Mouse (Mus musculus) kidney, embryonic 15.5 days (tissue): ENCODE results near the gene Psmc5. TPM values are rescaled to one million over a fixed set of nuclear protein-coding genes. Genes with fewer than 3 reads are reported as not detected.

Source experiments
- ATAC-seq: fragments of 200-750 bp; cut with Nextera tagmentation; replicated peaks from 2 replicates; pipeline ENCODE4 v1.8.0; 2017; ENCODE audit warnings: moderate TSS enrichment; ENCODE audit not compliant: low FRiP score
- H3K27ac ChIP-seq: fragments of 300-500 bp; sonication (generic); 2 replicates; pipeline ENCODE4 v1.5.1; 2015; ENCODE audit warnings: mild to moderate bottlenecking, inconsistent platforms
- H3K27me3 ChIP-seq: fragments of 300-500 bp; sonication (generic); 2 replicates; pipeline ENCODE4 v1.6.1; 2015; ENCODE audit warnings: inconsistent platforms
- H3K36me3 ChIP-seq: fragments of 300-500 bp; sonication (generic); 2 replicates; pipeline ENCODE4 v1.6.1; 2015; ENCODE audit warnings: inconsistent platforms
- H3K4me1 ChIP-seq: fragments of 300-500 bp; sonication (generic); 2 replicates; pipeline ENCODE4 v1.6.1; 2015; ENCODE audit warnings: inconsistent platforms
- H3K4me2 ChIP-seq: fragments of 300-500 bp; sonication (generic); 2 replicates; pipeline ENCODE4 v1.6.1; 2015; ENCODE audit warnings: moderate library complexity, mild to moderate bottlenecking, inconsistent platforms
- H3K4me3 ChIP-seq: fragments of 300-500 bp; sonication (generic); replicated peaks from 2 replicates; pipeline ENCODE4 v1.5.1; 2015; ENCODE audit warnings: mild to moderate bottlenecking, inconsistent platforms
- H3K9ac ChIP-seq: fragments of 300-500 bp; sonication (generic); 2 replicates; pipeline ENCODE4 v1.6.1; 2015; ENCODE audit warnings: mild to moderate bottlenecking, inconsistent platforms
- H3K9me3 ChIP-seq: fragments of 300-500 bp; sonication (generic); replicated peaks from 2 replicates; pipeline ENCODE4 v1.6.1; 2016; ENCODE audit warnings: inconsistent platforms
- WGBS: fragments of 180-500 bp; shearing (Covaris S2); methylation state at CpG from one replicate; pipeline ENCODE4 v1.1.7; 2015; ENCODE audit warnings: mixed read lengths; 5-methylcytosine and 5-hydroxymethylcytosine counted together
- polyA plus RNA-seq: library from polyadenylated mRNA; unstranded; fragments of >200 nt; fragmentation: Nextera tagmentation; extraction: Ambion mirVana; gene quantifications from 2 replicates; pipeline ENCODE4 v1.2.1, GENCODE M21; 2015

Psmc5 gene
- polyA plus RNA-seq, 1 experiment from 2014 or later = 306 TPM

DNA sequence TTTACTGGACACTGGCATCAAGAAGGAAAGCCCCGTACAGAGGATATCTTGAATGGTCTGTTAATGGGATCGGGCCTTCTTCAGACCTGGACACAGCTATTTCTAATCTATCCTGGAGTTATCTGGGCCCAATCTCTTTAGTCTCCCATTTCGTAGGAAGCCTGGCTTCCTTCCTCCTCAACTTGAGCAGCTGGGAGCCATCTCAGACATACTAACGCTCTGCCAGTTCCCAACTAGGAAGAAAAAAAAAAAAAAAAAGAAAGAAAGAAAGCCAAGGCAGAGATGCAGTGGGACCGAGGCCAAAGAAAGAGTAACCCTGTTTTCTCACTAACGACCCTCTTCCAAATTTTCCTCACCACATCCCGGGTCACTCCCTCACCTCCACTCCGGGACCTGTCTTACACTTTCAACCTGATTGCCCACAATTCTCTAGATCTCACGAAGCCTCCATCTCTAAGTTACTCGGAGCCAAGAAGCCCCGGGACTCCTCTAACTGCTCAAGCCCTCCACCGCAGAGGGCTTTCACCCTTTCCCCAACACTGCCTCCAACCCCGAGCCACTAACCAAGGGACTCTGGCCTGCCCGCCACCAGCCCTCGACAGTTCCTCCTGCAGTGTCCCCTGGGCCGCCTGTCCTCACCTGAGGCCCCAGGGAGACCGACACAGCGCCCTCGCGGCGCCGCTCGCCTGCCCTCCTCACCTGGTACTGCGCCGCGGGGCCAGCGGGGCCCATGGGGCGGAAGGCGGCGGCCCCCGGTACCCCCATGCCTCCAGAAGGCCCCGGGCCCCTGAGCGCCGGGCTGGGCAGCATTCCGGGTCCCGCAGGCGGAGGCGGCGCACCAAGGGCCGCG lies 16.1 kb downstream of the Psmc5 start:
- peak overlapping the region; percentile 97 for H3K4me3 ChIP-seq
- peak; percentile 50 for ATAC-seq
- peak overlapping the region; percentile 81 for H3K4me2 ChIP-seq
- H3K9ac ChIP-seq = peak overlapping the region; percentile 99
- no peaks in the 10 kb centered on the region for H3K9me3 ChIP-seq
- no peaks in the 10 kb centered on the region for H3K27me3 ChIP-seq
- H3K36me3 ChIP-seq = peaks cover 15% of the 10 kb centered on the region
- WGBS = under 1% methylated on average over 41 of the region's 41 CpGs
- H3K4me1 ChIP-seq = peaks cover 81% of the 10 kb centered on the region
- H3K27ac ChIP-seq = peak overlapping the region; percentile 98

DNA sequence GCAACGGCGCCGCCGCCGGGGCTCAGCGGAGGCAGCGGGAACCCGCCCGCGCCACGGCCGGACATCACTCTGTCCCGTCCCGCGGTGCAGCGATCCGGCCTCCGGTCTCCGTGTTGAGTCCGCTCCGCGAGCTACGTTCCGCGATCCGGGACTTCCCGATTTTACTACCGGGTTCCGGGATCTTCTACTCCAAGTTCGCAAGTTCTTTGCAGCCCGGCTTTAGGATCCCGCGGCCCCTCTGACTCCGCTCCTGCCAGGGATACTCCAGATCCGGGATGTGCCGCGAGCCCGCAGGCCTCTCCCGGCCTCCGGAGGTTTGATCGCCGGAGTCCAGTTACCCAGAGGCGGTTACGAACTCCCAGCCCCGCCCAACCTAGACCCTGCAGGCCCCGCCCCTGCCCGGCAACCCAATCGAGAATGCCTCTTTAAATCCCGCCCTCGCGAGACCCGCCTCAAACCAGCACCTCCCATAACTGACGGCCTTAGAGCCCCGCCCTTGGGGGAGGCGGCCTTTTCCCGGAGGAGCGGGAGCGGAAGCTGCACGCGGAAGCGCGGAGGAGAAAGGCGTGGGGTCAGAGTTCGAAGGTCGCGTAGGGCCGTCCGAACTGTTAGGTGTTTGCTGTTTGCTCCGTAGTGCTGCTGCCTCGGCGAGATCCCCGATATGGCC lies 16.8 kb downstream of the Psmc5 start, which contains the start of gene Smarcd2:
Gene Smarcd2, minus strand, starts transcription at position 329 of the 667 bp plus-strand sequence.
- Histone ChIP-seq H3K9me3 (no peaks in the 10 kb centered on the region), H3K4me1 (peaks cover 75% of the 10 kb centered on the region), H3K27ac (peak within 1 kb of the TSS; percentile 98), H3K36me3 (peaks cover 8% of the 10 kb centered on the region; the same call in 1 of the 2 replicates), H3K27me3 (peaks cover under 1% of the 10 kb centered on the region; the same call in 1 of the 2 replicates), H3K4me3 (peak within 1 kb of the TSS; percentile 97), H3K4me2 (peak within 1 kb of the TSS; percentile 81), H3K9ac (peak within 1 kb of the TSS; percentile 99)
- ATAC-seq = peak; percentile 94
- WGBS = under 1% methylated on average over 72 of the region's 72 CpGs

DNA sequence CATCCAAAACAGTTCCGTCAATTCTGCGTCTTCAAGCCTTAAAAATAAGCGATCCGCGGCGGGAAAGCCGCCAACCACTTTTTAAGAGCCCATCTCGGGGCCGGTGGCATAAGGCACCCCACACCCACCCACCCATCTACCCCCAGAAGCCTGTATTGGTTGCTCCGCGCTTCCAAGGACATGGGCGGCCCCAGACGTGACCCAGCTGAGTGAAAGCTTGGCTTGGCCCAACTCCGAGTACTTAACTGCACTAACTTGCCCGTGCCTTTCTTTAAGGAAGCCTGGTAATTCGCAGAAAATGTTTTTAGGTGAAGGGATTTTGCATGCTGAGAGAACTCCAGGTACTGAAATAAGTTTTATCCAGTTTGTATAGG lies 17.3 kb downstream of the Psmc5 start:
- H3K9ac ChIP-seq = peak overlapping the region; percentile 53
- peaks cover 69% of the 10 kb centered on the region for H3K4me1 ChIP-seq
- peak overlapping the region; percentile 97 for H3K4me3 ChIP-seq
- ATAC-seq = no peak
- WGBS = 13% methylated on average over 16 of the region's 16 CpGs
- H3K36me3 ChIP-seq = peaks cover 6% of the 10 kb centered on the region; the same call in 1 of the 2 replicates
- H3K27me3 ChIP-seq = peaks cover 5% of the 10 kb centered on the region; the same call in 1 of the 2 replicates
- H3K27ac ChIP-seq = peak overlapping the region; percentile 98
- peak overlapping the region; percentile 80 for H3K4me2 ChIP-seq
- no peaks in the 10 kb centered on the region for H3K9me3 ChIP-seq

DNA sequence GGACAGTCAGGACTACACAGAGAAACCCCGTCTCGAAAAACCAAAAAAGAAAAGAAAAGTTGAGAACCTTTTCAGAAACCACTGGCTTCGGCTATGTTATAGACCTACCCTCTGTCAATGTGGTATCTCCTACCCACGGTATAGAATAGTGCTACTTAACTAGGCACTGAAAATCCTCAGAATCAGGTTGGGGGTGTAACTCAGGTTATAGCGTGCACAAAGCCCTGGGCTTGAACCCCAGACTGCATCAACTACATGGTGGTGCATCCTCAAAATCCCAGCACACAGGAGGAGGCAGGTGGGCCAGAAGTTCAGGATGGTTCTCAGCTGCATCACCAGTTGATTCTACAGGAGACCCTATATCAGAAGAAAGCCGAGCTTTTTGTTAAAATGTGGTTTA lies 17.9 kb downstream of the Psmc5 start:
- no peak overlapping the region for H3K9ac ChIP-seq
- peak overlapping the region; percentile 80 for H3K4me2 ChIP-seq
- peaks cover 64% of the 10 kb centered on the region for H3K4me1 ChIP-seq
- H3K27ac ChIP-seq = peak overlapping the region; percentile 98
- H3K36me3 ChIP-seq = peaks cover 6% of the 10 kb centered on the region; the same call in 1 of the 2 replicates
- WGBS = 89% methylated on average over 6 of the region's 6 CpGs
- H3K4me3 ChIP-seq = peak overlapping the region; percentile 97
- no peaks in the 10 kb centered on the region for H3K9me3 ChIP-seq
- H3K27me3 ChIP-seq = peaks cover 5% of the 10 kb centered on the region; the same call in 1 of the 2 replicates
- ATAC-seq = no peak

DNA sequence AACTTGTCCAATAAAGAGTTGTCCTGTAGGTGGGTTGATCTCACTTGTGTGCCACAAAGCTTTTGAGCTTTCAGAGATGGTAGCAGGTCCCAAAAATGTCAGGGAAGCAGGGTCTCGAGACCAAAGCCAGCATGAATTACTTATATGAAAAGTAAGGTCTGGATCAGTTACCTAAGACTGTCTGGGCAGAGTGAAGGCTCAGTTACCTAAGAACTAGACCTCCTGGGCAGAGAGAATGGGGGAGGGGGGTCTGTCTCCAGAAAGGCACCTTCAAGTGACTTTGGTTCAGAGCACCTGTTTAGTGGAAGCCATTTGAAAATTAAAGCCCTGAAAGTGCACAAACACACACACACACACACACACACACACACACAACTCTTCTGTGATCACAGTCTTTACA lies 18.4 kb downstream of the Psmc5 start:
- Histone ChIP-seq H3K4me3 (no peak overlapping the region), H3K9ac (no peak overlapping the region), H3K36me3 (peaks cover 6% of the 10 kb centered on the region; the same call in 1 of the 2 replicates), H3K27ac (peak overlapping the region; percentile 98), H3K27me3 (peaks cover 5% of the 10 kb centered on the region; the same call in 1 of the 2 replicates), H3K9me3 (no peaks in the 10 kb centered on the region), H3K4me1 (peaks cover 59% of the 10 kb centered on the region), H3K4me2 (no peak overlapping the region)
- no peak for ATAC-seq
- 59% methylated on average over 1 of the region's 1 CpGs for WGBS

DNA sequence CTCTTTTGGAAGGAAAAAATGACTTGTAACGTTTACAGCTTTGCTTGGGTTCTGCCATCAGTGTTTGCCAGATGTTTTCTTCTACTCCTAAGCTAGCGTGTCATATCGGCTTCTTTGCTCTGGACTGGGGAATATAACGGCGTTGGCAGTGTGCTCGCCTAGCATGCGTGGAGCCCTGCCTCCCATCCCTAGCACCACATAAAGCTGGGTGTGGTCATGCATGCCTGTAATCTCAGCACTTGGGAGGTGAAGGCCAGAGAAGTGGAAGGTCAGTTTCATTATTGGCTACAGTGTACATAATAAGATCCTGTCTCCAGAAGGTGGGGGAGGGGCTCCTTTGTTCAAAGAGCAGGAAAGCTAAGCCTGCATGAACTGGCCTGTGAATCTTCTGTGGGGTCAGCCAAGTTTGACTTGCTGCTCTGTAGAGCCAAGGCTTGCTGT lies 19.0 kb downstream of the Psmc5 start:
- H3K9me3 ChIP-seq = no peaks in the 10 kb centered on the region
- 42% methylated on average over 7 of the region's 7 CpGs for WGBS
- peak; percentile 9; the same call in 1 of the 2 replicates for ATAC-seq

DNA sequence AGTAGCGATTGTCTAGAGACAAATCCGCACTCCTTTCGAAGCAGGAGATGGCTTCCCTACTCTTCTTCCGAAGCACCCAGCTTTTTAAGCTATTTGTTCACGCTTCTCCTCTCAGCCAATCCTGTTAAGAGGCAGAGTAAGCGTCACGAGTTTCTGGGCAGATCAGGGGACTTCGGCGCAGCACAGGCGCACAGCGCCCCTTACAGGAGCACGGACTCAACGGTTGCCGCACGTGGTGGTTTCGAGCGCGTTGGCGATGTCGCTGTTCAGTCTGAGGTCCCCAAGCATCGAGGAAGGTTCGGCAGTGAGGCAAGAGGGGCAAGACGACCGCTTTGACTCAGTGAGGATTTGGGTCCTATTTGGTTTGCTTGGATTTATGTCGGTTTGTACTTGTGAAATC lies 20.5 kb downstream of the Psmc5 start, which contains the start of gene Tcam1:
Gene Tcam1, plus strand, starts transcription at position 219 of the 400 bp plus-strand sequence.
- Histone ChIP-seq H3K36me3 (no peaks in the 10 kb centered on the region), H3K4me2 (peak within 1 kb of the TSS; percentile 54), H3K4me1 (peaks cover 42% of the 10 kb centered on the region), H3K9me3 (no peaks in the 10 kb centered on the region), H3K27me3 (peaks cover 5% of the 10 kb centered on the region; the same call in 1 of the 2 replicates), H3K9ac (peak within 1 kb of the TSS; percentile 18; the same call in 1 of the 2 replicates), H3K4me3 (peak within 1 kb of the TSS; percentile 24), H3K27ac (peak within 1 kb of the TSS; percentile 98)
- WGBS = 7% methylated on average over 25 of the region's 25 CpGs
- peak; percentile 23; the same call in 1 of the 2 replicates for ATAC-seq

More for the DNA sequence above, 19.0 kb downstream of the Psmc5 start:
- Histone ChIP-seq H3K4me1 (peaks cover 56% of the 10 kb centered on the region), H3K4me3 (no peak overlapping the region), H3K4me2 (peak overlapping the region; percentile 23), H3K27me3 (peaks cover 5% of the 10 kb centered on the region; the same call in 1 of the 2 replicates), H3K9ac (no peak overlapping the region), H3K27ac (peak overlapping the region; percentile 98), H3K36me3 (peaks cover 6% of the 10 kb centered on the region; the same call in 1 of the 2 replicates)

DNA sequence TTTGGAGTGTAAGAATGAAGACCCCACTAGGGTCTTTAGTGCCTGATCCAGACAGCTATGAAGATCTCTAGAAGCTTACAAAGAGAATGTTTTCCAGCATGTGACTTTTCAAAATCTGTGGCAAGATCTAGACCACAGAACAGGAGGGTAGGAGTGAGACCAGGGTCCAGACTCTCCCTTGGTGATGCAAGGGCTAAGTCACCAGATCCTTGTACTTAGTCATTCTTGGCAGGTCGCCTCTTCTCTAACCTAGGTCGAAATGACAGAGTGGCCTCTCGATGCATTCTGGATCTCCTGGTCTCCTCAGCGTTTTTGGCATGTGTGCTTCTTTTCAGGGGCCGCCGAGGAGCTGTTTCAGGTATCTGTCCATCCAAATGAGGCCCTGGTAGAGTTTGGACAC lies 26.5 kb downstream of the Psmc5 start:
- Histone ChIP-seq H3K9ac (no peak overlapping the region), H3K4me1 (no peaks in the 10 kb centered on the region), H3K27me3 (peaks cover 5% of the 10 kb centered on the region; the same call in 1 of the 2 replicates), H3K4me2 (no peak overlapping the region), H3K27ac (no peak overlapping the region), H3K36me3 (no peaks in the 10 kb centered on the region), H3K4me3 (no peak overlapping the region), H3K9me3 (no peaks in the 10 kb centered on the region)
- no peak for ATAC-seq
- WGBS = 86% methylated on average over 6 of the region's 6 CpGs

DNA sequence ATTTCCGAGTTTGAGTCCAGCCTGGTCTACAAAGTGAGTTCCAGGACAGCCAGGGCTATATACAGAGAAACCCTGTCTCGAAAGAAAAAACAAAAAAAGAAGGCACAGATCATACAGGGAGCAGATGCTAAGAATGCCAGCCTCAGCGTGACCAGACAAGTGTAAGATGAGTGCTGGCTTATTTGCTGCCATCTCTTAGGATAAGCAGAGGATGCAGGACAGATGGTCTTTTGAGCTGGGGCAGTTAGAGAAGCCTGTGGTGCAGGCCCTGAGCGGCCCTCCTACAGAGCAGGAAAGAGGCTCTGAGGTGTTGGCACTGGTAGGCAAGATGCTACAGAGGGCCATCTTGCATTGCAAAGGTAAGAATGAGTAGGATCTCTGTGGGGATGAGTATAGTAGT lies 27.4 kb downstream of the Psmc5 start:
- no peak for ATAC-seq
- Histone ChIP-seq H3K9me3 (no peaks in the 10 kb centered on the region), H3K36me3 (no peaks in the 10 kb centered on the region), H3K27ac (no peak overlapping the region), H3K27me3 (no peaks in the 10 kb centered on the region), H3K4me2 (no peak overlapping the region), H3K4me3 (no peak overlapping the region), H3K4me1 (no peaks in the 10 kb centered on the region), H3K9ac (no peak overlapping the region)
- WGBS = 76% methylated on average over 4 of the region's 4 CpGs

DNA sequence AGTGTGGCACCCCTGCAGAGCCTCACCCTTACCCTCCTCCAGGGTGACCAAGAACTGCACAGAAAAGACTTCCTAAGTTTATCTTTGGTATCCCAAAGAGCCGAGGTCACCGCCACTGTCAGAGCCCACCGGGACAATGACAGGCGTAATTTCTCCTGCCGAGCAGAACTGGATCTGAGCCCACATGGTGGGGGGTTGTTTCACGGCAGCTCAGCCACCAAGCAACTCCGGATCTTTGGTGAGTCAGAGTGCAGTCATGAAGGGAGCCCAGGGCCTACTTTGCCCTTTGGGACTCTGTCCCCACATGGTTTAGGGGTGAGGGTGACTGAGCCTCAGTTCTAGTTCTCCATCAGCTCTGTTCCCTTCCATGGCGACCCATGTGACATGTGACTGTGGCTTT lies 28.2 kb downstream of the Psmc5 start:
- no peak overlapping the region for H3K9ac ChIP-seq
- H3K9me3 ChIP-seq = no peaks in the 10 kb centered on the region
- H3K4me2 ChIP-seq = no peak overlapping the region
- no peak for ATAC-seq
- no peak overlapping the region for H3K4me3 ChIP-seq
- H3K27me3 ChIP-seq = no peaks in the 10 kb centered on the region
- no peak overlapping the region for H3K27ac ChIP-seq
- no peaks in the 10 kb centered on the region for H3K4me1 ChIP-seq
- WGBS = 67% methylated on average over 8 of the region's 8 CpGs
- no peaks in the 10 kb centered on the region for H3K36me3 ChIP-seq

DNA sequence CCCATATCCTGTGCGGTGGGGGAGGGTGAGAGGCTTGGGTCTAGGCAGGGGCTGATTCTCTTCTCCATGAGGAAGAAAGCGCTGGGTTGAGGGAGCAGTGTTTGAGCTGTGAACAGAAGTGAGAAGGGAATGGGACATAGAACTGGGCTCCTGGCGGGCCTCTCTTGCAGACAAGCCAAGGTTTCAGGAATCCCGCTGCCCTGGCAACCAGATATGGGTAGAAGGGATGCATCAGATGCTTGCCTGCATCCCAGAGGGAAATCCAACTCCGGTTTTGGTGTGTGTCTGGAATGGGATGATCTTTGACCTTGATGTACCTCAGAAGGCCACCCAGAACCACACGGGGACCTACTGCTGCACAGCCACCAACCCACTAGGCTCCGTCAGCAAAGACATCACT lies 30.3 kb downstream of the Psmc5 start:
- no peaks in the 10 kb centered on the region for H3K4me1 ChIP-seq
- H3K9ac ChIP-seq = no peak overlapping the region
- no peak overlapping the region for H3K27ac ChIP-seq
- no peaks in the 10 kb centered on the region for H3K27me3 ChIP-seq
- ATAC-seq = no peak
- no peaks in the 10 kb centered on the region for H3K36me3 ChIP-seq
- 87% methylated on average over 7 of the region's 7 CpGs for WGBS
- no peak overlapping the region for H3K4me3 ChIP-seq
- no peaks in the 10 kb centered on the region for H3K9me3 ChIP-seq
- H3K4me2 ChIP-seq = no peak overlapping the region

DNA sequence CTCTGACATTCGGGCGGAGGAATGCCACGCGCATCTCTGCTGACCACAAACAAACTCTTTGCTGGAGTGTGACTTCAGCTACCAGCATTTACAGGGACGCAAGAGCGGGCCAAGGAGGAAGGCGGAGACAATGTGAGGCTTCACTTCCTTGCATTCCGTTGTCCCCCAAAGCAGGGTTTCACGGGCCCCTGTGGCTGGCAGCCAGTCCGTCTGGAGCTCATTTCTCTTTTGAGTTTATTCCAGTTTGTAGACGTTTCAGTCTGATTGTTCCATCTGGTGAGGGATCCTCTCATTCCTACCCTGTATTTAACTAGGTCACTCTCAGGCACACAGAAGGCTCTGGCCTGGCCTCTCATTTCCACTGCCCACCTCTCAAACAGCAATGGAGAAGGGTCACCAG lies 31.0 kb downstream of the Psmc5 start:
- ATAC-seq = no peak
- Histone ChIP-seq H3K27me3 (no peaks in the 10 kb centered on the region), H3K27ac (no peak overlapping the region), H3K4me2 (no peak overlapping the region), H3K9me3 (no peaks in the 10 kb centered on the region), H3K9ac (no peak overlapping the region; the same call in 1 of the 2 replicates), H3K4me1 (no peaks in the 10 kb centered on the region), H3K36me3 (no peaks in the 10 kb centered on the region), H3K4me3 (no peak overlapping the region)
- WGBS = 78% methylated on average over 11 of the region's 11 CpGs
